10 mouse cellular contexts compared by ENCODE assay signal in genomic region chr11:88173386-88174025, GRCm38 (mm10). TPM values are rescaled to one million over a fixed set of nuclear protein-coding genes. Genes with fewer than 3 reads are reported as not detected.
DNase-seq lines count a peak whose midpoint lies in the region; ATAC-seq and TF ChIP-seq lines count a peak whose summit lies in the region.
"Had no signal": no experiment of that assay in that cellular context is flagged by ENCODE, and none has a peak within 500 bp of the region (broad histone marks: within the 10 kb centered on the region; RNA-seq: fewer than 3 reads in every experiment).

No protein-coding gene starts in this region.

- H3K27me3 ChIP-seq in kidney, postnatal 0 days (ENCODE audit: insufficient read depth, low read length), result no peaks in the 10 kb centered on the region

- no peak for DNase-seq in kidney, postnatal 0 days (ENCODE audit: low spot score)
- DNase-seq in kidney, adult 11 months, result no peak
- DNase-seq in NIH3T3 (ENCODE audit: low read depth), result peak; percentile 76
- no peak for DNase-seq in right cerebral cortex, adult 2 months (ENCODE audit: low spot score in 2 of 2)
- DNase-seq in frontal cortex, postnatal 25 days (ENCODE audit: low spot score in 2 of 2), result no peak
- no peak for DNase-seq in left cerebral cortex, adult 8-10 months (ENCODE audit: low spot score in 2 of 2)
- DNase-seq: liver, embryonic 13.5 days; right cerebral cortex, adult 18-20 months had no signal

- ATAC-seq in kidney, postnatal 0 days (replicated peaks; ENCODE audit: low FRiP score, low read depth), result peak; percentile 19; the same call in 1 of the 2 replicates
- peak; percentile 40; the same call in 1 of the 2 replicates for ATAC-seq in monocyte, adult 5-6 weeks (replicated peaks; ENCODE audit: insufficient number of reproducible peaks, low FRiP score, low TSS enrichment, poor library complexity, severe bottlenecking)

- no peaks in the 10 kb centered on the region for H3K36me3 ChIP-seq in kidney, postnatal 0 days (ENCODE audit: insufficient read depth, low read length)
- H3K36me3 ChIP-seq: liver, embryonic 13.5 days had no signal

- no peak overlapping the region for H3K4me2 ChIP-seq in kidney, postnatal 0 days (ENCODE audit: low read length)
- H3K4me2 ChIP-seq: liver, embryonic 13.5 days had no signal

- H3K4me3 ChIP-seq in kidney, postnatal 0 days (replicated peaks; ENCODE audit: low read depth, low read length), result no peak overlapping the region
- H3K4me3 ChIP-seq in embryonic fibroblast, embryonic 13.5 days (ENCODE audit: insufficient read depth, low read length), result no peak overlapping the region
- H3K4me3 ChIP-seq: liver, embryonic 13.5 days had no signal

- H3K9ac ChIP-seq in kidney, postnatal 0 days (ENCODE audit: low read depth, low read length), result no peak overlapping the region
- H3K9ac ChIP-seq: liver, embryonic 13.5 days had no signal

- 0 out of 2 replicates have a peak, but pooled peaks have one; percentile 8 for TF ChIP-seq POLR2A in embryonic fibroblast, embryonic 13.5 days (IDR thresholded peaks at IDR 0.05; ENCODE audit: low read depth, low read length)

- WGBS in kidney, postnatal 0 days, result 13% methylated on average over 9 of the region's 9 CpGs

- H3K9me3 ChIP-seq in kidney, postnatal 0 days (replicated peaks; ENCODE audit: low read length), result no peaks in the 10 kb centered on the region
- H3K9me3 ChIP-seq: liver, embryonic 13.5 days had no signal

- H3K27ac ChIP-seq in kidney, postnatal 0 days, result peak overlapping the region; percentile 82
- H3K27ac ChIP-seq in embryonic fibroblast, embryonic 13.5 days (ENCODE audit: insufficient read depth, low read length), result peak overlapping the region; percentile 87

- TF ChIP-seq CTCF in kidney, postnatal 0 days (IDR thresholded peaks at IDR 0.05; ENCODE audit: low read depth), result no peak
- TF ChIP-seq CTCF in embryonic fibroblast, embryonic 13.5 days (IDR thresholded peaks at IDR 0.05; ENCODE audit: borderline replicate concordance, insufficient read depth, low read length), result no peak

- peaks cover 24% of the 10 kb centered on the region for H3K4me1 ChIP-seq in kidney, postnatal 0 days (replicated peaks; ENCODE audit: insufficient read depth, low read length)
- H3K4me1 ChIP-seq in embryonic fibroblast, embryonic 13.5 days (ENCODE audit: control insufficient read depth, insufficient read depth, low read length), result peaks cover 20% of the 10 kb centered on the region

RNA-seq across cellular contexts. Expression of gene Mrps23, which starts 30.7 kb away (rescaled TPM):
- polyA plus RNA-seq in kidney, postnatal 0 days (2015; fragmentation: Nextera tagmentation; extraction: Ambion mirVana), result 76.3 and 77.7 TPM in 2 replicates
- 71.7 and 98.7 TPM in 2 replicates for polyA plus RNA-seq in embryonic fibroblast, embryonic 13.5 days (2011; ENCODE audit: insufficient read length, low read depth, missing spikeins)
- 64.6 to 115 TPM (median 69.1 TPM) in 3 replicates for total RNA-seq in monocyte, adult 5-6 weeks (2017)
- 10 to 100 TPM; 58.9 to 74.7 (median 64.6) TPM for total RNA-seq in left cerebral cortex, adult 8-10 months (2022)
